Mouse (Mus musculus): Measurements from ENCODE around the gene Tmem178b. TPM values are rescaled to one million over a fixed set of nuclear protein-coding genes. Genes with fewer than 3 reads are reported as not detected.

Gene Tmem178b
- polyA plus RNA-seq, 1 experiment from 2014 or later: not detected

GRCm38 (mm10) chr6:40033935-40034334 lies 160.9 kb downstream of the Tmem178b start:
- ATAC-seq: no peak

GRCm38 (mm10) chr6:40048969-40049908 lies 176.2 kb downstream of the Tmem178b start:
- no peak for DNase-seq
- Histone ChIP-seq H3K36me3 (replicated peaks; ENCODE audit: insufficient read depth, low read length) (no peaks in the 10 kb centered on the region), H3K4me1 (ENCODE audit: insufficient read depth) (no peaks in the 10 kb centered on the region), H3K4me2 (ENCODE audit: low read depth, low read length) (no peak overlapping the region), H3K27ac (ENCODE audit: low read depth) (no peak overlapping the region), H3K27me3 (ENCODE audit: insufficient read depth, low read length) (no peaks in the 10 kb centered on the region), H3K4me3 (ENCODE audit: low read depth, low read length) (no peak overlapping the region), H3K9ac (replicated peaks) (no peak overlapping the region), H3K9me3 (ENCODE audit: low read length) (no peaks in the 10 kb centered on the region)
- TF ChIP-seq EP300 (IDR thresholded peaks at IDR 0.05; ENCODE audit: low read depth): no peak
- no peak for TF ChIP-seq CTCF (IDR thresholded peaks at IDR 0.05; ENCODE audit: low read depth)
- ATAC-seq: no peak
- 33% methylated on average over 11 of the region's 11 CpGs for WGBS (ENCODE audit: insufficient replicate concordance)

More at GRCm38 (mm10) chr6:40033935-40034334, 160.9 kb downstream of the Tmem178b start:
- Histone ChIP-seq H3K9ac (replicated peaks) (no peak overlapping the region), H3K4me1 (ENCODE audit: insufficient read depth) (no peaks in the 10 kb centered on the region), H3K4me3 (ENCODE audit: low read depth, low read length) (no peak overlapping the region), H3K9me3 (ENCODE audit: low read length) (no peaks in the 10 kb centered on the region), H3K36me3 (replicated peaks; ENCODE audit: insufficient read depth, low read length) (no peaks in the 10 kb centered on the region), H3K4me2 (ENCODE audit: low read depth, low read length) (no peak overlapping the region), H3K27ac (ENCODE audit: low read depth) (no peak overlapping the region), H3K27me3 (ENCODE audit: insufficient read depth, low read length) (no peaks in the 10 kb centered on the region)
- no peak for TF ChIP-seq EP300 (IDR thresholded peaks at IDR 0.05; ENCODE audit: low read depth)
- no peak for TF ChIP-seq CTCF (IDR thresholded peaks at IDR 0.05; ENCODE audit: low read depth)
- DNase-seq: no peak
- WGBS (ENCODE audit: insufficient replicate concordance): 68% methylated on average over 3 of the region's 3 CpGs

- H3K9ac ChIP-seq (replicated peaks): no peak overlapping the region
- TF ChIP-seq EP300 (IDR thresholded peaks at IDR 0.05; ENCODE audit: low read depth) (no peak), CTCF (IDR thresholded peaks at IDR 0.05; ENCODE audit: low read depth) (no peak)
- H3K27me3 ChIP-seq (ENCODE audit: insufficient read depth, low read length): no peaks in the 10 kb centered on the region
- no peak for ATAC-seq
- no peak overlapping the region for H3K27ac ChIP-seq (ENCODE audit: low read depth)
- H3K36me3 ChIP-seq (replicated peaks; ENCODE audit: insufficient read depth, low read length): no peaks in the 10 kb centered on the region
- H3K4me2 ChIP-seq (ENCODE audit: low read depth, low read length): no peak overlapping the region
- no peaks in the 10 kb centered on the region for H3K9me3 ChIP-seq (ENCODE audit: low read length)
- 77% methylated on average over 5 of the region's 6 CpGs for WGBS (ENCODE audit: insufficient replicate concordance)
- DNase-seq: no peak
- no peaks in the 10 kb centered on the region for H3K4me1 ChIP-seq (ENCODE audit: insufficient read depth)
- H3K4me3 ChIP-seq (ENCODE audit: low read depth, low read length): no peak overlapping the region
Measured at GRCm38 (mm10) chr6:40049909-40050484, 176.9 kb downstream of the Tmem178b start.

GRCm38 (mm10) chr6:40051698-40052097 lies 178.6 kb downstream of the Tmem178b start:
- no peak for TF ChIP-seq EP300 (IDR thresholded peaks at IDR 0.05; ENCODE audit: low read depth)
- TF ChIP-seq CTCF (IDR thresholded peaks at IDR 0.05; ENCODE audit: low read depth): no peak
- Histone ChIP-seq H3K9ac (replicated peaks) (no peak overlapping the region), H3K27me3 (ENCODE audit: insufficient read depth, low read length) (no peaks in the 10 kb centered on the region), H3K36me3 (replicated peaks; ENCODE audit: insufficient read depth, low read length) (no peaks in the 10 kb centered on the region), H3K4me3 (ENCODE audit: low read depth, low read length) (no peak overlapping the region), H3K9me3 (ENCODE audit: low read length) (no peaks in the 10 kb centered on the region), H3K4me1 (ENCODE audit: insufficient read depth) (no peaks in the 10 kb centered on the region), H3K4me2 (ENCODE audit: low read depth, low read length) (no peak overlapping the region), H3K27ac (ENCODE audit: low read depth) (no peak overlapping the region)
- DNase-seq (no peak), ATAC-seq (no peak)
- WGBS (ENCODE audit: insufficient replicate concordance): 69% methylated on average over 2 of the region's 2 CpGs

- H3K4me2 ChIP-seq (ENCODE audit: low read depth, low read length): no peak overlapping the region
- H3K27me3 ChIP-seq (ENCODE audit: insufficient read depth, low read length): no peaks in the 10 kb centered on the region
Measured at GRCm38 (mm10) chr6:40052593-40052992, 179.5 kb downstream of the Tmem178b start.

GRCm38 (mm10) chr6:40059466-40059865 lies 186.4 kb downstream of the Tmem178b start:
- Histone ChIP-seq H3K4me1 (ENCODE audit: insufficient read depth) (no peaks in the 10 kb centered on the region), H3K4me3 (ENCODE audit: low read depth, low read length) (no peak overlapping the region), H3K27me3 (ENCODE audit: insufficient read depth, low read length) (no peaks in the 10 kb centered on the region), H3K36me3 (replicated peaks; ENCODE audit: insufficient read depth, low read length) (no peaks in the 10 kb centered on the region), H3K9ac (replicated peaks) (no peak overlapping the region), H3K9me3 (ENCODE audit: low read length) (no peaks in the 10 kb centered on the region), H3K27ac (ENCODE audit: low read depth) (no peak overlapping the region), H3K4me2 (ENCODE audit: low read depth, low read length) (no peak overlapping the region)
- no peak for DNase-seq
- WGBS (ENCODE audit: insufficient replicate concordance): 68% methylated on average over 3 of the region's 3 CpGs
- TF ChIP-seq CTCF (IDR thresholded peaks at IDR 0.05; ENCODE audit: low read depth) (no peak), EP300 (IDR thresholded peaks at IDR 0.05; ENCODE audit: low read depth) (no peak)
- ATAC-seq: no peak

More at GRCm38 (mm10) chr6:40052593-40052992, 179.5 kb downstream of the Tmem178b start:
- Histone ChIP-seq H3K27ac (ENCODE audit: low read depth) (no peak overlapping the region), H3K9me3 (ENCODE audit: low read length) (no peaks in the 10 kb centered on the region), H3K9ac (replicated peaks) (no peak overlapping the region), H3K4me1 (ENCODE audit: insufficient read depth) (no peaks in the 10 kb centered on the region), H3K36me3 (replicated peaks; ENCODE audit: insufficient read depth, low read length) (no peaks in the 10 kb centered on the region), H3K4me3 (ENCODE audit: low read depth, low read length) (no peak overlapping the region)
- DNase-seq (no peak), ATAC-seq (no peak)
- TF ChIP-seq CTCF (IDR thresholded peaks at IDR 0.05; ENCODE audit: low read depth) (no peak), EP300 (IDR thresholded peaks at IDR 0.05; ENCODE audit: low read depth) (no peak)
- WGBS (ENCODE audit: insufficient replicate concordance): 74% methylated on average over 1 of the region's 1 CpGs
